Mouse (Mus musculus) T-helper 17 cell (primary cell): ENCODE results near the gene Dyrk1b.
"Not testable (repeated sequence)": the region's sequence is repeated elsewhere in the genome, so short reads cannot be mapped to it uniquely, and the experiment has no call there.

Experiments used
- in situ Hi-C, 2 experiments: fragments of 300-600 bp; cut with MboI, MseI; formaldehyde crosslinking; loops; 1 replicate in 1 of 2; 2 replicates in 1 of 2; pipeline ENCODE4 v1.15.1; 2025; ENCODE audit warnings: high pct_unique_total_duplicates in 2 of 2

Gene Dyrk1b

DNA sequence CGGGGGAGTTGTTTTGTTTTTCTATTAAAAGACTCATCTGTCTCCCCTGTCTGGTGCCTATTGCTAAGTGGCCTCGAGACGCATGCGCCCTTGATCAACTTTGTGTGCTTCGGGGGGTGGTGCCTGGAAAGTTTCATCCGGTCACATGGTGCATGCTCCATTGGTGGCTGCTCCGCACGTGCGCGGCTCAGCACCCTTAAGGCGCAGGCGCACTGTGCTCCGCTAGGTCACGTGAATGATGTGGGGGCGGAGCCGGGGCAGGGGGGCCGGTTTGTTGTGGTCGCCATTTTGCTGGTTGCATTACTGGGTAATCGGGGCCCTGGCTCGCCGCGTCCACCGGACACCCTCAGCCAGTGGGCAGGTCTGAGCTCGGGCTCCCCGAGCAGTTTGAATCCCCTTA is at the start of gene Dyrk1b:
TSS of gene Dyrk1b (plus strand) at position 242 of the 400 bp plus-strand sequence.
- in situ Hi-C loops, result loop anchor here (10.0 to 25.0 kb wide), 2 partner anchors 984 to 992 kb away; partner anchors contain the start of genes BC024978 (in 2 of the 2), Snrpa (in 2 of the 2), Gm21983 (in 1 of the 2) and Mia (in 1 of the 2)

DNA sequence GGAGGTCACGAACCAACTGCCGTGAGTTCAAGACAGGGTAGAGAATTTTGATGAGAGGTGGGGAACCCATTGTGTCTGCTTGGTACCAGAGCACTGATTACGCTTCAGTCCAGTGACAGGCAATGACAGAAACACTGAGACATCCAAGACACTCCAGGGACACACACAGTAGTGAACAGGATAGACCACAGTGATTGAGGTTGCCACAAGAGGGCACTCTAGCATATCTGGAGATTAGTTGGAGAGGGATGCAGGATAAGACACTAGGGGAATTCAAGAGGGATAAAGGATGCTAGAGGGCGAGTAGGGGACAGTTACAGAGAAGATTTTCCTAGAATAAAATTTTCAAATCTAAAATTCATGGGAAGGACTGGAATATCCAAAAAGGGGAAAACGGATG is 41.7 kb upstream of the Dyrk1b start:
- in situ Hi-C loops, result no loop called here

DNA sequence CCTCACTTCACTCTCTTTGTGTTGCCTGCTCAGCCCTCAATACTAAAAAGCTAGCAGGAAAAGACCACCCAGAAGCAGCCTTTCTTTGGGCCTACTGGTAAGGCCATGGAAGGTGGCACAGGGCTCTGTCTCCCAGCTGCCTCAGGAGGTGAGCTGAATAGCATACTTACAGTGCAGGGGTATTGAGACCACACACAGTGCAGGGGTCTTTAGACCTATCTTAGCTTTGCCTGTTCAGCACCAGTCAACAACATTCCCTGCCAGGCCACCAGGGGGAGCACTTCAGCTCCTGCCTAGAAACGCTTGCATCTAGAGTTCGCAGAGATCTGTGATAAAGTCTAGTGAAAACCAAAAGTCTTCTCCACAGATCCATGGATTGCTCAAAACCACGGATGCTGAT is 31.0 kb upstream of the Dyrk1b start:
- in situ Hi-C loops, result loop anchor here (5.0 kb wide), 2 partner anchors 69 to 144 kb away; partner anchors contain the start of gene Selenov (in 1 of the 2)

DNA sequence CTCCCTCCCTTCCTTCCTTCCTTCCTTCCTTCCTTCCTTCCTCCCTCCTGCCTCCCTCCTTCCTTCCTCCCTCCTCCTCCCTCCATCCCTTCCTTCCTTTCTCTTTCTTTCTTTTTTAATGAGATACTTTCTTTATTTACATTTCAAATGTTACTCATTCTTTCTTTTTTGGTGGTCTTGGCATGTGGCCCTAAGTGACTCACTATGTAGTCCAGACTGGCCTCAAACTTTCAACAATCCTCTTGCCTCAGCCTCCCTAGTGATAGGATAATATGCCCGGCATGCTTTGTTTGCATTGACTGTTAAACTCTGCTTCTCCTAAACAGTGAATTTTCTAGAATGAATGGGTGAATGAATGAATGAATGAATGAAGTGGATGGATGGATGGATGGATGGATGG is 29.4 kb upstream of the Dyrk1b start:
- in situ Hi-C loops, result loop anchor here (5.0 kb wide), 2 partner anchors 67 to 142 kb away; partner anchors contain the start of gene Selenov (in 1 of the 2)

DNA sequence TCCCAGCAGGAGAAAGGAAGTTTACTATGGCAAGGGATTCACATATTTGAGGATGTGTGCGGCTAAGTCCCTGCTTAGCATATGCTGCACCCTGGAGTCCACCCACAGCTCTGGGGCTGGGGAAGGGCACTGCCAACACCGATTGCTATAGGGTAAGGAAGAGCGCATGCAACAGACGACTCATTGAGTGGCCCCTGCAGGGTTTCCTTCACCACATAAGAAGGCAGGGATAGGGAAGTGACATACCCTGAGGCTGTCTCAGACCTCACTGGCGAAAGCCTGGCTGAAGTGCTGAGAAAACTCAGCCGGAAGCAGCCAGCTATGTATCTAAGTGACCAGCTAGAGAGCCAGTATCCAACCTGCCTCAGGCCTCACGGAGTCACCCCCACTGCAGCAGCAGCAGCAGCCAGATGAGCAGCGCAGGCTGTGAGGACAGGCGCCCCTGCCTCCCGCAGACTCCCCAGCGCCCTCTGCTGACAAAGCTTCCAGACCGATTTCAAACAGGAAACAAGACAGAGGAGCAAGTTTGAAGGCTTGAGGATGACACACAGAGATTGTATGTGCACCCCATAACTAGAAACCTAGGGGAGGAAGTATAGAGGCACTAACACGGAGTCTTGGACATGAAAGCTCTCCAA is 27.6 kb upstream of the Dyrk1b start:
- in situ Hi-C loops, result no loop called here

DNA sequence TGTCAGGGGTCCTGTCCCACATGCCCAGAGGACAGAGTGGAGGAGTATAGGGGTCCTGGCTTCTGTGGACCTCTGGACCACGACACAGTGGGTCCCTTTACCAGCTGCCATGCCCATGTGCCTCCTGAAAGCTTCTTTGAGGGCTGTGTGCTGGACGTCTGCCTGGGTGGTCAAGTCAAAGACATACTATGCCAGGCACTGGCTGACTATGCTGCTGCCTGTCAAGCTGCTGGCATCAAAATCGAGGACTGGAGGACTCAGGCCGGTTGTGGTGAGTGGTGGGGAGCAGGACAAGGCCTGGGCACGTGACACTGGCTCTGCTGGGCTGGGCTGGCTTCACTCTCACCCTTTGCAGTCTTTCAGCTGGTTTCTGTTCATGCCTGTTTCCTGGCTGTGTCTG is 25.7 kb upstream of the Dyrk1b start:
- in situ Hi-C loops, result not testable (repeated sequence)

DNA sequence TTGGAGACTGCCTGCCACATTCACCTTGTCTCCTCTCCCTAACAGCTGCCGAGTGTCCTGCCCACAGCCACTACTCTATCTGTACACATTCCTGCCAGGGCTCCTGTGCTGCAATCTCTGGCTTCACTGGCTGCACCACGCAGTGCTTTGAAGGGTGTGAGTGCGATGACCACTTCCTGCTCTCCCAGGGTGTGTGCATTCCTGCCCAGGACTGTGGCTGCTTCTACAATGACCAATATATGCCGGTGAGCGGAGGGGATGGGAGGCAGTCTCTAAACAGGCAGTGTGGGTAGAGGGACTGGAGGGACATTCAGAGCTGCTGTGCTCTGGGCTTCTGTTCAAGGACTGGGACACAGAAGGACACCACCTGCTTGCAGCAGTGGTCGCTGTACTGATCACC is 20.0 kb upstream of the Dyrk1b start:
- in situ Hi-C loops, result loop anchor here (5.0 kb wide), 1 partner anchor 52 kb away; no protein-coding TSS in a partner anchor

DNA sequence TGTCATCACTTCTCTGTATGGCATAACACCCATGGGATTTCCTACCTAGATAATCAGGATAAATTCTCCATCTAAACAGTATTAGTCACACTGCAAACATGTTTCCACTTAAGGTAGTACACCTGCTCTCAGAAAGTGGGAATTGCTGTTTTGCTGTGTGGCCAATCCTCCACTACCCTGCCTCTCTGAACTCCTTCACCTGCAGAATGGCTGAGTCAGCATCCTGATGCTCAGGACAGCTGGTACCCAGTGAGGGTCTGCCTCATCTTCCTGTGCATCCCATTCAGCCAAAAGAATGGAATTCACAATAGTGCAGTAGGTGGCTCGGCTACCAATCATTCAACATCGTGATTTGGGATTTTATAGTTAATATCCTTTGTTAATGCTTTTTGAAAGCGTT is 19.4 kb upstream of the Dyrk1b start:
- in situ Hi-C loops, result loop anchor here (5.0 kb wide), 2 partner anchors 53 to 108 kb away; partner anchors contain the start of gene Psmc4 (in 1 of the 2)

DNA sequence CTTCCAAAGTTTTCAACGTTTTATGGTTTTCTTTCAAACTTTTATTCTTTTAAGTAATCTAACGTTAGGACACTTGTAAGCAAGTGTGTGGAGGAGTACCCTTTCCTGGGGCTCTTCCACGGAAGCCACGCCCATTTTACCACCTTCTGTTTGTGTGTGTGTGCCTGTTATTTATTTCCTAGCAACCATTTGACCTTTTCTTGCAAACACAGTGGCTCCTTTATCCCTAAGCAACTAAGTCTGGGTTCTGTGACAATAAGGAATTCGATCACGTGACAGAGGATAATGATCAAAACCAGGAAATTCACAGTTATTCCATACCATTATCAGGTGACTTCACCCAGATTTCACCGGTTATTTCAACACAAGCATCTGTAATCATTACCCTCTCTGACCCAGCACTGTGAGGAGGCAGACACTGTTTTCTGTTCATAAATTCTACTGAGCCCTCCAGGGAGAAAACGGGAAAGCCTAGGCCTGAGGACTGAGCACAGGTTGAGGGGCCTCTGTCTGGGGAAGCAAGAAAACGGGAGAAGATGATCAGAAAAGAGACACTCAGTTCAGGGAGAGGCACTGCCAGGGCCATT is 18.0 kb upstream of the Dyrk1b start:
- in situ Hi-C loops, result loop anchor here in 1 of 2 experiments (5.0 kb wide), 1 partner anchor 109 kb away; the partner anchor contains the start of gene Psmc4

DNA sequence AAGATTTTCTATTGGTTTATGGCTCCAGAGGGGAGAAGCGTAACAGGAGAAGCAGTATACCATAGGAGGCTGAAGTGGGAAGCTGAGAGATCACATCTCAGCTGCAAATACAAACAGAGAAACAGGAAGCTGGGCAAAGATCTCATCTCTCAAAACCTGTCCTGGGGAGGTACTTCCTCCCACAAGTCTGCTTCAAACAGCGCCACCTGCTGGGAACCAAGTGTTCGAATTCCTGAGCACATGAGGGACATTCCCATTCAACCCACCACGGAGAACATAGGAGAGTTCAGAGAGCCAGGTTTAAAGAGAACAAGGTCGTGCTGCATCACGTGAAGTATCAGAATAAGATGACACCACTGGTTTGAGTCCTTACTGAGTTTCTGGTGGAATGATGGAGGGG is 13.9 kb upstream of the Dyrk1b start:
- in situ Hi-C loops, result no loop called here

DNA sequence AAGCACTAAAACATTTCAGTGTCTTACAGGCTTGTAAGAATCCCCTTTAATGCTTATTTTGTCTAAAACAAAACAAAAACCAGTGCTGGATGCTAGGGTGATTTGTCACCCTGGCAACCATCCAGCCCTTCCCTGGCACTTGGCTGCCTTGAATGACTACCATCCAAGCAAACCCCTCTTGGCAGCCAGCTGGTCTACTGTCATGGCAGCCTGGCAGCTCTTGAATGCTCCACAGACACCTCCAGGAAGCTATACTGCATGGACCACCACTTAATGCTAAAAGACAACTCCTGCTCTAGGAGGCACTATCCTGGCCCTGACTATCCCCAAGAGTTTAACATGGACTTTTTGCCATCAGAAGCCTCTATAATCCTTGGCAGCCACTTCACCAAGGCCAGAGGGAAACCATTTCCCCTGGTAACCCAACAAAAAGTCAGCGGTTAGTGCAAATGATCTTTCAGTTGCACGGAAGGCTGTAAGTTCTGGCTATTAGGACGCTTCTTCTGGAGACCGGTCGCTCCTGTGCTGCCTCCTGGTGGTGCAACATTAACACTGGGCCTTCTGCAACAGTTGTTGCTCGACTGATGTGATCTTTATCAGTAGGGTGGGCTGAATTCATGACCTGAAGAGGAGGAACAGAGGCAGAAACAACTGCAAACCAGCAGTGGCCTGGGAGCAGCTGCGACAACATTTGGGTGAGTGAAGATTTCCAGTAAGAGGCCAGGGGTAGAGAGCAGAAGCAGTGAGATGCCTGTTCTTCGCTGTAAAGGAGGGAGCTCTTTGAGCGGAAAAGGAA is 10.8 kb upstream of the Dyrk1b start:
- in situ Hi-C loops, result no loop called here

DNA sequence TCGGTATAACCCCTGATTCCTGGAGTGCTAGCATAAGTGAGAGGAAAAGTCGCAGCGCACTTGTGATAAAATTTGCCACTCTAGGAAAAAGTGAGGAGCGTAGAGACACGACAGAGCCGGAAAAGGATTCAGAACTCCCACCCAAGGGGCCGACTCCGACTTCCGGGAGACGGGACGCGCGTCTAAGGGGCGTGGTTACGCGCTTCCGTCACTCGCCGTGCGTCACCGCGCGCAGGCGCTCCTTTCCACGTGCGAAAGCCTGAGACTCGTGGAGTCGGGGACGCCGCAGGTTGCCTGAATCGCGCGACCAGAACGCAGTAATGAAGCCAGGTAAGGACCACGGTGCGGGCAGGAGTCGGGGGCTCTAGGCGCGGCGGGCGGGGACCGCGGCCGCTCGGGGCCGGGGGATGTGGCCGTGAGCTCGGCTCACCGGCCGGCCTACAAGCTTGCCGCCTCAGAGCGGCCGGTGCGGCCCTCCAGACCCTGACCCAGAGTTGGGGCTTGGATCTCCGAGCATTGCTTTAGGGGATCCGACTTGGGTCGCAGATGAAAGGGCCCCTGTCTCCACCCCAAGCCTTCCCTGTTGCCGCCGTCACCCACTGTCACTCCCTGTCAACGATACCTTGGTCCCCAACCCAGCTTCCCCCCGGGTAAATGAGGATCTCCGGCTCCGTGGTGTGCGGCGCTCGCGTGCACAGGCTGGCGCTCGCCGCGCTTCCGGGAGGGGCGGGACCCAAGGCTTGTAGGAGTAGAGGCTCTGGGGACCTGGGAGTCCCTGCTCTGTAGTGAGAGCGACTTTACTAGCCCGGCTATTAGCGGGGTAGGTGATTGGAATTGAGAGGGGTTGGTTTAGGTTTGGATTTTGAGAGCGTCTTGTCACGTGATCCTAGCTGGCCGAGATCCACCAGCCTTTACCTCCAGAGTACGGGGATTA is 9.5 kb upstream of the Dyrk1b start, which contains the start of gene Fbl:
TSS of gene Fbl (plus strand) at position 222 of the 934 bp plus-strand sequence.
- in situ Hi-C loops, result loop anchor here in 1 of 2 experiments (10.0 kb wide), 1 partner anchor 975 kb away; the partner anchor contains the start of genes BC024978 and Snrpa

DNA sequence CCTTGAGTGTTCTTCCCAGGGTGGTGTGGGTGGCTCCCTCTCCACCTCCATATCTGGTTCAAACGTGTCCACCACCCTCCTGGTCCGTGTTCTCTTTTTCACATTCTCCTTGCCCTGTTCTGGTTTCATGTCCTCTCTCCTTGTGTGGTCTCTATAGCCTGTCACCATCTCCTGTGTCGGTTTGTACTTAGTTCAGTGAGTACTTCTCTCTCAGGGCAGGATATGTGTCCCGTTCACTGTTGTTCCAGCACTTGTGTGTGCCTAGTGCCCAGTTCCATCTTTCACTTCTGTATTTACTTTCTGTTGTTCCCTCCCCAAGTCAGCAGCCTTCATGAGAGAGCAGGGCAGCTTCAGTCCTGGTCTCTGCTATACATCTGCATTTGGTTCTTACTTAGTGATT is 3.9 kb upstream of the Dyrk1b start:
- in situ Hi-C loops, result loop anchor here (10.0 to 25.0 kb wide), 2 partner anchors 981 to 988 kb away; partner anchors contain the start of genes BC024978 (in 2 of the 2), Snrpa (in 2 of the 2), Gm21983 (in 1 of the 2) and Mia (in 1 of the 2)

DNA sequence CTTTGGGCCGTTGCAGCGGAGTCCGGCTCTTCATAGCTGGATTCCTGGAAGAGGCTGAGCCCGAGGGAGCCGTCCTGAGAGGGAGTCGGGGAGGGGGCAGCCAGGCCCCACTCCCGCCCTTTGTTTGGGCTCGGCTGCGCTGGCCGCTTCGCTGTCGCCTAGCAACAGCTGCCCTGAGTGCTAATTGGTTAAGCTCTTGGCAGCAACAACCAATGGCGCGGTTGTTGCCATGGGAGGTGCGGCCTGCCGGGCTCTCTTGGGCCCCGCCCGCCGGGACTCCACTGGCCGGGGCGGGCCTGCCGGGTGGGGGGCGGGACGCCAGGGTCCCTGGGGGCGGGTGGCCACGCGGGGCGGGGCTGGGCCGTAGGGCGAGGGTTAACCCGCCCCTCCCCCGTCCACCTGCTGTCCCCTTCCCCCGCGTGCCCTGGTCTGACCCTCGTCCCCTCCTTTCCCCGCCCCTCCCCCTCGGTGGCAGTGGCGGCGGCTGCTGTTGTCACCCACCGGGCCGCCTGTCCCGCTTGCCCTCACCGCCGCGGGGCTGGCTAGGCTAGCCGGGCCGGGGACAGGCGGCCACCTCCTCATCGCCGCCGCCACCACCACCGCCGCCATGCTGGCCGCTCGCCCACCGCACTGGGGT is 590 bp downstream of the Dyrk1b start:
- in situ Hi-C loops, result loop anchor here (10.0 to 25.0 kb wide), 2 partner anchors 985 to 993 kb away; partner anchors contain the start of genes BC024978 (in 2 of the 2), Snrpa (in 2 of the 2), Gm21983 (in 1 of the 2) and Mia (in 1 of the 2)

DNA sequence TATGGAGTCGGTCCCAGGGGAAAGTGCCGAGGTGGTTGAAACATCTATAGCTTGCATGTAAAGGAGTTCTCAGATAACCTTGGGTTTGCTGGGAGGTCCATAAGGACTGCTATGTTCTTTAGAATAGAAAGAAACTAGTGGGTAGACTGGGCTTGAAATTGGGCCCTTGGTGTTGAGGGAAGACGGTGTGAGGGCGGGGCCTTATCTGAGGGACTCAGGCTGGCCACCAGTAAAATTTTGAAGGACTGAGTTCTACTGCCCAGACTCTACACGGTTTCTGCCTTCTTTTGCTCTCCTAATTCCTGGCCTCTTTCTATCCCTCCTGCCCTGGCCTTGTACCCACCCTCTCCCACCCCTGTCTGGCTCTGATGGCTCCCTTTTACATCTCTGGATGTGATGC is 1.6 kb downstream of the Dyrk1b start:
- in situ Hi-C loops, result loop anchor here in 1 of 2 experiments (25.0 kb wide), 1 partner anchor 994 kb away; the partner anchor contains the start of genes BC024978, Gm21983, Mia and Rab4b

DNA sequence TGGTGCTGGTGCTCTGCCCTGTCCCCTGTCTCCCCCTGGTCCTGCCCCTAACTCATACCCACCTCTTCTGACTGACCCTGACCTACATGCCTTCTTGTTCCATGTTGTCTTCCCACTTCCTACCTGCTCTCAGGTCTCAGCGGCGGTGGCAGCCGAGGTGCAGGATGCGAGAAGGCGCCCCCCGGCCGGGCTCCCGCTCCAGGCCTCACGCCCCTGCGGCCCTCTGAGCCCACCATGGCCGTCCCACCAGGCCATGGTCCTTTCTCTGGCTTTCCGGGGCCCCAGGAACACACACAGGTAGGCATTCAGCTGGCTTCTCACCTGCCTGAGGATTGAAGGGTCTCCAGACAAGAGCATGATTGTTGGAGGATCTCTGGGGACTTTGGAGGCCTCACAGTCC is 2.1 kb downstream of the Dyrk1b start:
- in situ Hi-C loops, result loop anchor here in 1 of 2 experiments (25.0 kb wide), 1 partner anchor 994 kb away; the partner anchor contains the start of genes BC024978, Gm21983, Mia and Rab4b

DNA sequence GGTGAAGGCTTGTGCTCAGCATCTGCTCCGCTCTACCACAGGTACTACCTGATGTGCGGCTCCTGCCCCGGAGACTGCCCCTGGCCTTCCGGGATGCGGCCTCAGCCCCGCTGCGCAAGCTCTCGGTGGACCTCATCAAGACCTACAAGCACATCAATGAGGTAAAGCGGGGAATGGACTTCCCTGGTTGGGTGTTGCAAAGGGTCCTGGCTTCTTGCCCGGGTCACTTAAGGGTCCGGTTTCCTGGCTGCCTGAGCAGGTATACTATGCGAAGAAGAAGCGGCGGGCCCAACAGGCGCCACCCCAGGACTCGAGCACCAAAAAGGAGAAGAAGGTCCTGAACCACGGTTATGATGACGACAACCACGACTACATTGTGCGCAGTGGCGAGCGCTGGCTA is 3.1 kb downstream of the Dyrk1b start:
- in situ Hi-C loops, result loop anchor here in 1 of 2 experiments (25.0 kb wide), 1 partner anchor 995 kb away; the partner anchor contains the start of genes BC024978, Gm21983, Mia and Rab4b

DNA sequence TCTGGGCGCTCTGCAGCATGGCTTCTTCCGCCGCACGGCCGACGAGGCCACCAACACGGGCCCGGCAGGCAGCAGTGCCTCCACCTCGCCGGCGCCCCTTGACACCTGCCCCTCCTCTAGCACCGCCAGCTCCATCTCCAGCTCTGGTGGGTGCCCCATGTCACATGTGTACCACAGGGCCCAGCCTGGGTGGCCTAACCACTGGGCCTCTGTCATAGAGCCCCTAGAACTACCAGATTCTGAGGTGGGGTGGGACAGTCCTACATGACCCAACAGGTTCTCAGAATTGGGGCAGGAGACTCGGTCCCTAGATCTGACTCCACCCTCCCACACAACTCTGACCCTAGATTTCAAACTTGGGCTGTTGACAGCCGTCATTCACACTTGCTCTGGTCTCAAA is 6.6 kb downstream of the Dyrk1b start:
- in situ Hi-C loops, result loop anchor here in 1 of 2 experiments (5.0 to 25.0 kb wide), 2 partner anchors 116 to 999 kb away; partner anchors contain the start of genes BC024978, Dll3, Gm21983 and Mia

DNA sequence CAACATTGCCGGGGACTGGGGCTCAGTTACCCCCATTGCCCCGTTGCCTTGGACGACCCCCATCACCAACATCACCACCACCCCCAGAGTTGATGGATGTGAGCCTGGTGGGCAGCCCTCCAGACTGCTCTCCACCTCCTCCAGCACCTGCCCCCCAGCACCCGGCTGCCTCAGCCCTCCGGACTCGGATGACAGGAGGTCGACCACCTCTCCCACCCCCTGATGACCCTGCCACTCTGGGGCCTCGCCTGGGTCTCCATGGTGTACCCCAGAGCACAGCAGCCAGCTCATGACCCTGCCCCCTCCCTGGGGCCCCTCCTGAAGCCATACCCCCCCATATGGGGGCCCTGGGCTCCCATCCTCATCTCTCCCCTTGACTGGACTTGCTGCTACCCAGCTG is 7.4 kb downstream of the Dyrk1b start:
- in situ Hi-C loops, result loop anchor here in 1 of 2 experiments (5.0 to 25.0 kb wide), 2 partner anchors 116 to 999 kb away; partner anchors contain the start of genes BC024978, Dll3, Gm21983 and Mia
